Mouse (Mus musculus) megakaryocyte, embryonic 14.5 days (primary cell): ENCODE data around the gene Gli2. TPM values are rescaled to one million over a fixed set of nuclear protein-coding genes. Genes with fewer than 3 reads are reported as not detected.

Source experiments
- H3K27me3 ChIP-seq: replicated peaks from 2 replicates; pipeline ENCODE3; 2012; ENCODE audit warnings: inconsistent platforms
- H3K36me3 ChIP-seq: replicated peaks from 2 replicates; pipeline ENCODE3; 2012; ENCODE audit warnings: low read length, inconsistent platforms, mixed read lengths
- H3K4me1 ChIP-seq: 2 replicates; pipeline ENCODE4 v1.6.1; 2012; ENCODE audit warnings: inconsistent platforms
- H3K4me3 ChIP-seq: replicated peaks from 2 replicates; pipeline ENCODE3; 2012; ENCODE audit warnings: moderate library complexity, mild to moderate bottlenecking, inconsistent platforms
- H3K9me3 ChIP-seq: 2 replicates; pipeline ENCODE4 v1.6.1; 2012; ENCODE audit warnings: inconsistent platforms
- FLI1 ChIP-seq: IDR thresholded peaks from 2 replicates; pipeline ENCODE4 v1.6.1; 2012; ENCODE audit warnings: low read length, inconsistent platforms, mixed read lengths
- GATA1 ChIP-seq: IDR thresholded peaks from 3 replicates; pipeline ENCODE4 v1.6.1; 2012; ENCODE audit warnings: mixed read lengths, low read length, inconsistent platforms, borderline replicate concordance
- polyA plus RNA-seq: library from polyadenylated mRNA; stranded (reverse); fragments of >175 nt; gene quantifications from 2 replicates; pipeline ENCODE4 v1.2.3, GENCODE M21; 2012; ENCODE audit warnings: low replicate concordance; ENCODE audit not compliant: insufficient read depth

Gene Gli2
- polyA plus RNA-seq, 1 experiment = not detected

- H3K36me3 ChIP-seq = no peaks in the 10 kb centered on the region
- H3K9me3 ChIP-seq = peaks cover 20% of the 10 kb centered on the region
- H3K4me1 ChIP-seq = peaks cover 30% of the 10 kb centered on the region
- TF ChIP-seq GATA1 (no peak), FLI1 (no peak)
- H3K27me3 ChIP-seq = peaks cover 79% of the 10 kb centered on the region
- H3K4me3 ChIP-seq = peak overlapping the region; percentile 28
Measured at GRCm38 (mm10) chr1:119052631-119053177, 715 bp downstream of the Gli2 start.

DNA sequence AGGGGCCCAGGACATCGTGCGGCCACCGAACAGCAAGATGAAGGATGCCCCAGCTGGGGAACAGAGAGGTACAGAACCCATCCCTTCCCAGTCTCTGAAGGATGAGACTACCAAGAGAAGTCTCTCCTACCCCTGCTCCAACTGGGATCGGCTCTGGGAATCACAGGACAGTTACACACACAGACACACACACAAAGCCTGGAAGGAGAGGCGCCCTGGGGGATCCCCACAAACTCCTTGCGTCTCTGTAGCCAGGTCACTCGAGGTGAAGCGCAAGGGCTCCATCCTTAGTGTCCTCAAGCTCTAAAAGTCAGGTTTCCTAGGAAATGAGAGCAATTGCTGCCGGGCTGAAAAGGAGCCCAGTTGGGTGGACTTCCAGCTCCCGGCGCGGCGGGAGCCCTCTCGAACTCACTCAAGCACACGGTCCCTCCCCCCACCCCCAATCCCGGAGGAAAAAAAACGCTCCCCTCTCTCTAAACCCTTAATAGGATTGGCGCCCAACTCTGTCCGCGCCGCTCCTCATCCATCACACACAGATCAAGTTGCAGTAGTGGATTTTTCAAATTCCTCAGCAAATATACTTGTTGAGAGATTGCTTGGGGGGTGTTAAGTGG is 1.4 kb downstream of the Gli2 start:
- Histone ChIP-seq H3K4me3 (peak overlapping the region; percentile 50), H3K27me3 (peaks cover 84% of the 10 kb centered on the region), H3K36me3 (no peaks in the 10 kb centered on the region), H3K9me3 (peaks cover 14% of the 10 kb centered on the region), H3K4me1 (peaks cover 30% of the 10 kb centered on the region)
- TF ChIP-seq GATA1 = no peak
- TF ChIP-seq FLI1 = no peak

DNA sequence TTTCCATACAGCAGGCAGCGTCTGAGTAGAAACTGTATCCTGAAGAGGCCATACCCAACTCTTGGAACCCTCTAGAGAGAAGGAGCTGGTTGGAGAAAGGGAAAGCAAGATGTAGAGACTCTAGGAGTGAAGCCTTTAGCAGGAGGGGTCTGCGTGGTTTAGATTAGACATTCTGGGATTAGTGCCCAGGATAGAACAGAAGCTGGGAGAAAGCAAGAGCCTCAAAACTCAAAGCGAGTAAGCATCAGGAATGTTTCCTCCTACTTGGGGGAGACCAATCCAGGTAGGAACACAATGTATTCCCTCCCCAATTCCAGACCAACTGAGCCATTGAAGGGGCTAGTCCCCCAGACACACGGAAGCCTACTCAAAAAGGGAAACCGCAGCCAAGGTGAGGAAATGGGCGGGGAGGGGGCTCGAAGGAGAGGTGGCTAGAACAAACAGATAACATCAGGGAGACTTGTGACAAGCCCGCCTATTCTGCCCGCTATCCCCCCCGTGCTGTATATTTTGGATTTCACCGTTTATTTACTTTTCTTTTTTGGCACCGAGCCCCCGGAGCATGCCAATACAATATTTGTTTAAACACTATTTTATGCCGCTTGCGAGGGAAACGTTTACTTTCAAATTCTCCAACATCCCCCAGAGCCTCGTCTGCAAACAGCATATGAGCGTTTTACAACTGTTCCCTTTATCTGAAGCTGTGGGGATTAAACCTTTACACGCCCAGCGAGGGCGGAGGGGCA is 2.1 kb downstream of the Gli2 start:
- no peaks in the 10 kb centered on the region for H3K36me3 ChIP-seq
- peaks cover 8% of the 10 kb centered on the region for H3K9me3 ChIP-seq
- H3K4me1 ChIP-seq = peaks cover 30% of the 10 kb centered on the region
- peak overlapping the region; percentile 70 for H3K4me3 ChIP-seq
- TF ChIP-seq FLI1 (no peak), GATA1 (no peak)
- peaks cover 84% of the 10 kb centered on the region for H3K27me3 ChIP-seq

- peaks cover 85% of the 10 kb centered on the region for H3K27me3 ChIP-seq
- H3K4me3 ChIP-seq = no peak overlapping the region
- no peaks in the 10 kb centered on the region for H3K9me3 ChIP-seq
- TF ChIP-seq FLI1 (no peak), GATA1 (no peak)
- H3K36me3 ChIP-seq = no peaks in the 10 kb centered on the region
- peaks cover 30% of the 10 kb centered on the region for H3K4me1 ChIP-seq
Measured at GRCm38 (mm10) chr1:119049812-119050615, 3.4 kb downstream of the Gli2 start.

GRCm38 (mm10) chr1:119048988-119049387 is 4.4 kb downstream of the Gli2 start:
- Histone ChIP-seq H3K36me3 (no peaks in the 10 kb centered on the region), H3K4me3 (no peak overlapping the region), H3K4me1 (peaks cover 27% of the 10 kb centered on the region), H3K27me3 (peaks cover 76% of the 10 kb centered on the region), H3K9me3 (no peaks in the 10 kb centered on the region)
- TF ChIP-seq FLI1 (no peak), GATA1 (no peak)

DNA sequence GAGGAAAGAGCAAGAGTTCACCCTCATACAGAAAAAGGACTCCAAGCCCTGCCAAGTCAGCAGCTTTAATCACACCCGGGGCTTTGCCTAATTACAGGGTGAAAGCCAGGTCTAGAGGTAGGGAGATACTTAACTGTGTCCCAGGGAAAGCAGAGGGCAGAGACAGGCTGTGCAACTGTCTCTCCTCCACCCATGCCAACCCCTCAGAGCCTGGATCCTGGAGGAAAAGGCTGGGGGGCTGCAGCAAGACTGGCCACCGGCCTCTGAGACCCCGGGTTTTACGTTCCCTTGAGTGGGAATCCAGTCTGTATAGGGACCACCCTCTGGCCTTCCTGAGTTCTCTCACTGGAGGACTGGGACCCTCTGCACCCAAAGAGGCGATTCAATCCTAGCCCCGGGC is 4.9 kb downstream of the Gli2 start:
- Histone ChIP-seq H3K9me3 (no peaks in the 10 kb centered on the region), H3K36me3 (no peaks in the 10 kb centered on the region), H3K4me1 (peaks cover 23% of the 10 kb centered on the region), H3K27me3 (peaks cover 71% of the 10 kb centered on the region), H3K4me3 (no peak overlapping the region)
- TF ChIP-seq GATA1 (no peak), FLI1 (no peak)

DNA sequence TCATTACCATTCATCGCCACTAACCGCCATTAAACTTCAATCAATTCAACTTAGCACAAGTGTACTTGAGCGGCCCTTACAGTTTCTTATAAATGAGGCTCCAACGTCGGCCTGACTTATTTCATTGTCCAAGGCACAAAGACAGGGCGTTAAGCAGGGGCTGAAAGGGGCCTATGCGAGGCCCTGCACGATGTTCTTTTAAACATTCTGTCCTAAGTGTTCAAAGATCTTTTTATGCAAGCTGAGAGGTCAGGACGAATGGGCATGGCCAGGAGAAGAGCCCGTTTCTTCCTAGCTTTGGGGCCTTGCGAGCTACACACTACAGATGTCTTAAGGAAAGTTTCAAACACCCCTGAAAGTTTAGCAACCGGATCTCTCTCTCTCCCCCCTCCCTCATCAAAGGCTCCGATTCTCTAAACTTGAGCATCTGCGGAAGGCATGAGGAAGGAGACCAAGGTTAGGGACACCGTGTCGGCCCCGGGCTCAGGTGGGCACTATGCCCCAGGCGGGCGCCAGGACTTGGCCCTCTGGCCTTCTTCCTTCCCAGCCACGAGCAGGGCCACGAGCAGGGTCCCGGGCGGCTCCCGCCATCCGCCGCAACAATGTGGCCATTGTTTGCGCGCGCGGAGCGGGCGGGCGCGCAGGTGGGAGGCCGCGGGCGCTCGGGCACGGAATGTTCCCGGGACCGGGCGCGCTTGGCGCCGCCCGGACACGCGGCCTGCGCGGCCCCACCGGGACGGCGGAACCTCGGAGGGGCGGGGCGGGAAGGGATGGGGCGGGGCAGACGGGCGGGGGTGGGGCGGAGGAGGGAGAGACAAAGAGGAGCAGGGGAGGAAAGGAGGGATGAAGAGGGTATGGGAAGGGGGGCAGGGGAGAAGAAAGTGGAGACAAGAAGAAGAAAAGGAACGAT is 5.7 kb downstream of the Gli2 start:
- TF ChIP-seq FLI1 (no peak), GATA1 (no peak)
- no peaks in the 10 kb centered on the region for H3K36me3 ChIP-seq
- H3K4me1 ChIP-seq = peaks cover 15% of the 10 kb centered on the region
- peaks cover 63% of the 10 kb centered on the region for H3K27me3 ChIP-seq
- no peaks in the 10 kb centered on the region for H3K9me3 ChIP-seq
- peak overlapping the region; percentile 46 for H3K4me3 ChIP-seq

- Histone ChIP-seq H3K9me3 (0 out of 2 replicates have a peak, but pooled peaks cover 3% of the 10 kb centered on the region), H3K36me3 (no peaks in the 10 kb centered on the region), H3K4me3 (no peak overlapping the region), H3K4me1 (peaks cover 7% of the 10 kb centered on the region), H3K27me3 (no peaks in the 10 kb centered on the region)
- no peak for TF ChIP-seq GATA1
- TF ChIP-seq FLI1 = no peak
Measured at GRCm38 (mm10) chr1:119038436-119038835, 15.0 kb downstream of the Gli2 start.

- H3K4me1 ChIP-seq = peaks cover 8% of the 10 kb centered on the region
- H3K9me3 ChIP-seq = 0 out of 2 replicates have a peak, but pooled peaks cover 3% of the 10 kb centered on the region
Measured at GRCm38 (mm10) chr1:119035931-119036330, 17.5 kb downstream of the Gli2 start.

More at GRCm38 (mm10) chr1:119035931-119036330, 17.5 kb downstream of the Gli2 start:
- Histone ChIP-seq H3K27me3 (no peaks in the 10 kb centered on the region), H3K4me3 (no peak overlapping the region), H3K36me3 (no peaks in the 10 kb centered on the region)
- TF ChIP-seq GATA1 = no peak
- no peak for TF ChIP-seq FLI1
